Mouse (Mus musculus) heart, adult 2 months (tissue): ENCODE results near the gene Caly.

Experiments used
- CTCF ChIP-seq: fragments of 200-600 bp; IDR thresholded peaks from 2 replicates; pipeline ENCODE4 v1.8.1; 2022; ENCODE audit warnings: antibody characterized with exemption, mild to moderate bottlenecking, moderate library complexity
- EP300 ChIP-seq: fragments of 200-500 bp; IDR thresholded peaks from 2 replicates; pipeline ENCODE4 v1.6.1; 2011; ENCODE audit warnings: low read depth, low read length, control low read depth; ENCODE audit not compliant: insufficient read depth

- TF ChIP-seq EP300, result 0 out of 2 replicates have a peak, but pooled peaks have one; percentile 38
- TF ChIP-seq CTCF, result no peak
These were observed 33.4 kb upstream of the Caly start, which contains the start of gene Paox for GRCm38 (mm10) chr7:140115583-140116328.
